Mouse (Mus musculus): ENCODE measurements at regions not wholly inside any gene's neighbourhood (a gene's known extent, or its start where the extent isn't known, plus 50 kb on each side); places are given as distances from the start of the nearest gene placed in this dataset.

- 19% methylated on average over 11 of the region's 11 CpGs for WGBS
- no peaks in the 10 kb centered on the region for H3K36me3 ChIP-seq (ENCODE audit: control insufficient read depth, insufficient read depth, low read length)
- H3K27ac ChIP-seq (ENCODE audit: low read length) = no peak overlapping the region
- no peaks in the 10 kb centered on the region for H3K27me3 ChIP-seq (ENCODE audit: control insufficient read depth, insufficient read depth, low read length)
- H3K9ac ChIP-seq (replicated peaks; ENCODE audit: low read depth, low read length) = no peak overlapping the region
- H3K4me3 ChIP-seq (ENCODE audit: low read depth, low read length) = no peak overlapping the region
- no peaks in the 10 kb centered on the region for H3K4me1 ChIP-seq (ENCODE audit: control insufficient read depth, insufficient read depth, low read length)
- ATAC-seq (ENCODE audit: insufficient number of reproducible peaks, insufficient read depth, low FRiP score, low read depth) = no peak
- no peaks in the 10 kb centered on the region for H3K9me3 ChIP-seq (ENCODE audit: control insufficient read depth, low read depth, low read length)
- H3K4me2 ChIP-seq (replicated peaks; ENCODE audit: low read depth, low read length) = peak overlapping the region; percentile 17; the same call in 1 of the 2 replicates
These were observed 435.3 kb upstream of the Gm10131 start for GRCm38 (mm10) chr8:34546815-34547214.

DNA sequence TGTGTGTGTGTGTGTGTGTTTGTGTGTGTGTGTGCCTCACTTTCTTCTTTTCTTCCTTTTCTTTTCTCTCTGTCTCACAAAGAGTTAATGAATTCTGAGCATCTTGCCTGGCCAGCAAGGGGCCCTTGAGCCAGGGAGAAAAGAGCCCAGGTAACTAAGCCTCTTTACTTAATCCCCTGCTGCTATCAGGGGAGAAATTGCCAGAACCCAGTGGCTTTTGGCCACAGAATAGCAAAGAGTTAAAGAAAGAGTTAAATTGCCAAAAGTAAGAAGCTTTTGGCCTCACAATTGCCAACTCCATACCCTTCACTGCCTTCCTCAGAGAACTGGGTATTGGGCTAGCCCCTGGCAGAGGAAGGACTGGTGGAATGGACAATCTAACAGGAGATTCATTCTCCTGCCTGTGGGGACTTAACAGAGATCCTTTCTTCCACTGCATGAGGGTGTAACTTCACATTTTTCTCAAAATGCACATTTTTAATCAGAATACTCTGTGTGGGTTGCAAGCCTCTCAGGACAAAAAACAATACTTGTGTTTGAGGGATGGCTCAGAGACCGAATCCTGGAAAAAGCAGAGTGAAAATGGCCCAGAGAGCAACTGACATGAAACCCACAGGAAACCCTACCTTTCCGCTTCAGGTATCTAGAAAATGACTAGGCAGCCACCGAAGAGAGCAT lies 431.0 kb upstream of the Gm10131 start:
- Histone ChIP-seq H3K4me1 (ENCODE audit: control insufficient read depth, insufficient read depth, low read length) (no peaks in the 10 kb centered on the region), H3K9me3 (ENCODE audit: control insufficient read depth, low read depth, low read length) (no peaks in the 10 kb centered on the region), H3K4me3 (ENCODE audit: low read depth, low read length) (no peak overlapping the region), H3K9ac (replicated peaks; ENCODE audit: low read depth, low read length) (no peak overlapping the region), H3K36me3 (ENCODE audit: control insufficient read depth, insufficient read depth, low read length) (no peaks in the 10 kb centered on the region), H3K27ac (ENCODE audit: low read length) (no peak overlapping the region), H3K27me3 (ENCODE audit: control insufficient read depth, insufficient read depth, low read length) (no peaks in the 10 kb centered on the region), H3K4me2 (replicated peaks; ENCODE audit: low read depth, low read length) (no peak overlapping the region)
- WGBS = 83% methylated on average over 3 of the region's 3 CpGs
- ATAC-seq (ENCODE audit: insufficient number of reproducible peaks, insufficient read depth, low FRiP score, low read depth) = no peak

GRCm38 (mm10) chr8:34539232-34539631 lies 427.7 kb upstream of the Gm10131 start:
- Histone ChIP-seq H3K9ac (replicated peaks; ENCODE audit: low read depth, low read length) (no peak overlapping the region), H3K4me3 (ENCODE audit: low read depth, low read length) (no peak overlapping the region), H3K4me1 (ENCODE audit: control insufficient read depth, insufficient read depth, low read length) (no peaks in the 10 kb centered on the region), H3K27me3 (ENCODE audit: control insufficient read depth, insufficient read depth, low read length) (no peaks in the 10 kb centered on the region), H3K4me2 (replicated peaks; ENCODE audit: low read depth, low read length) (no peak overlapping the region), H3K27ac (ENCODE audit: low read length) (no peak overlapping the region), H3K36me3 (ENCODE audit: control insufficient read depth, insufficient read depth, low read length) (no peaks in the 10 kb centered on the region), H3K9me3 (ENCODE audit: control insufficient read depth, low read depth, low read length) (no peaks in the 10 kb centered on the region)
- 63% methylated on average over 4 of the region's 4 CpGs for WGBS
- ATAC-seq (ENCODE audit: insufficient number of reproducible peaks, insufficient read depth, low FRiP score, low read depth) = no peak

DNA sequence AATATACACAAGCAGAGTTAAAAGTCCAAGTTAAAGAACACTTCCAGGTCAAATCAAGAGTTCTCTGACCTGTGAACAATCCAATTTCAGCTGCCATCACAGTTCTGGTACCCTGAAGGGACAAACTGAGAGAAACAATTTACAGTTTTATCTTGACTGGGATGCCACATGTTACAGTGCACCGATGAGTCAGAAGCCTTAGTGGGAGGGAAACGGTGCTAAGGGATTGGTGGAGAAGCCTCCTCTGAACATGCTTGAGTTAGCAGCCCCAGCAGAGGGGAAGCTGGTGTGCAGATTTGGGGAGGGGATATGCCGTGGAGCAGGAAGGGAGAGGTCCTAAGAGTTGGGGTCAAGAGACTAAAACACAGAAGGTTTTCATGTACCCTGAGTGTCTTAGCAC lies 423.9 kb upstream of the Gm10131 start:
- 80% methylated on average over 3 of the region's 3 CpGs for WGBS
- Histone ChIP-seq H3K27me3 (ENCODE audit: control insufficient read depth, insufficient read depth, low read length) (no peaks in the 10 kb centered on the region), H3K9me3 (ENCODE audit: control insufficient read depth, low read depth, low read length) (no peaks in the 10 kb centered on the region), H3K4me3 (ENCODE audit: low read depth, low read length) (no peak overlapping the region), H3K9ac (replicated peaks; ENCODE audit: low read depth, low read length) (no peak overlapping the region), H3K36me3 (ENCODE audit: control insufficient read depth, insufficient read depth, low read length) (no peaks in the 10 kb centered on the region), H3K27ac (ENCODE audit: low read length) (no peak overlapping the region), H3K4me2 (replicated peaks; ENCODE audit: low read depth, low read length) (no peak overlapping the region), H3K4me1 (ENCODE audit: control insufficient read depth, insufficient read depth, low read length) (0 out of 2 replicates have a peak, but pooled peaks cover 4% of the 10 kb centered on the region)
- ATAC-seq (ENCODE audit: insufficient number of reproducible peaks, insufficient read depth, low FRiP score, low read depth) = no peak

DNA sequence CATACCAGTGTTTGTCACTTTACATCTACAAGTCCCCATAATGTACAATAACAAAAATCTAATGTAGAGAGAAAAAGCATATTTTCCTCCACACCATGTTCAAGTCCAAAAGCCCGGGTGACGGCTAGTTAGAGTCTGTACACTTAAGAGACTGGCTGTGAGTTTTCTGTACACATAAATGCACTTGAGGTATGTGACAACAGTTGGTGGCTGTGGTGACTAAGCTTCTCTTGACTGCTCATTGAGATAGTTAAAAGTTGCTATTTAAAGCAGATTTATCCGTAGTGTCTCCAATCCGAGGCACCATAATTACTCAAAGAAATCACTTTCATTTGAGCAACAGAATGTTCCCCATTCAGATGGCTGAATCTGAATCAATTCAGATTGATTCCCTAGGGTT lies 421.9 kb upstream of the Gm10131 start:
- Histone ChIP-seq H3K9ac (replicated peaks; ENCODE audit: low read depth, low read length) (no peak overlapping the region), H3K4me3 (ENCODE audit: low read depth, low read length) (no peak overlapping the region), H3K4me2 (replicated peaks; ENCODE audit: low read depth, low read length) (no peak overlapping the region), H3K9me3 (ENCODE audit: control insufficient read depth, low read depth, low read length) (no peaks in the 10 kb centered on the region), H3K27ac (ENCODE audit: low read length) (no peak overlapping the region), H3K36me3 (ENCODE audit: control insufficient read depth, insufficient read depth, low read length) (no peaks in the 10 kb centered on the region), H3K27me3 (ENCODE audit: control insufficient read depth, insufficient read depth, low read length) (no peaks in the 10 kb centered on the region), H3K4me1 (ENCODE audit: control insufficient read depth, insufficient read depth, low read length) (peaks cover 6% of the 10 kb centered on the region; the same call in 1 of the 2 replicates)
- WGBS = 83% methylated on average over 4 of the region's 4 CpGs
- no peak for ATAC-seq (ENCODE audit: insufficient number of reproducible peaks, insufficient read depth, low FRiP score, low read depth)

DNA sequence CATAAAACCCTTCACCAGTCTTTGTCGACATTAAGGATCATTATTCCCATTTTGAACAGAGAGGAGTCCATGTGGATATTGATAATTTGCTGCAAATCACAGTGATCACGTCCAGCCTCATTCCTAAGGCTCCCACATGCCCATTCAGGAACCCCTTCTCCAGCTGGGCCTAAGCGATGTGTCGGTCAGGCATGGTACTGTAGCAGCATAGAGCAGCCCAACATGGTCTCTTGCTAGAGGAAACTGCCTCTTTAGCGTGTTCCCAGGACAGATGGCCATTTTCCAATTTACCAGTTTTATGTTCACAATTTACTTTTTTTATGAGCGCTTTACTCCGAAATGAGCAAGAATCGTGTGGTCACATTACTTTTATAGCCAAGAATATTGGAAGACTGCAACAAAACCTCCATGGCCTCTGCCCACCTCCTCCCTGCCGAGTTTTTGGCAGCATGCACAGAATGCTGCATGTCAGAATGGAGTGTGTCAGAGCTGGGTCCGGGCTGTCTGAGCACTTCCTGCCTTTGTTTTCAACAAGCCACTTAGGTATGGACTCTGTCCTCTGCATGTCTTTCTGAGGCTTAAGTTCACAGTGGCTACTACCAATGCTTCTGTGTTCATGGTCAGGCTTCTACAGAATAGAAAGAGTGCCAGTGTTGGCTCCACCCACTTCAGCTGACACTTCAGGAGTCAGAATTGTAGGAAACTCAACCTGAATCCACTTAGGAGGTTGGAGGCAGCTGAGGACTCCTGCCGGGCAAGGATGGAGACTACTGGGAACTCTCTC lies 419.6 kb upstream of the Gm10131 start:
- Histone ChIP-seq H3K27me3 (ENCODE audit: control insufficient read depth, insufficient read depth, low read length) (no peaks in the 10 kb centered on the region), H3K36me3 (ENCODE audit: control insufficient read depth, insufficient read depth, low read length) (no peaks in the 10 kb centered on the region), H3K27ac (ENCODE audit: low read length) (no peak overlapping the region), H3K4me2 (replicated peaks; ENCODE audit: low read depth, low read length) (no peak overlapping the region), H3K9me3 (ENCODE audit: control insufficient read depth, low read depth, low read length) (no peaks in the 10 kb centered on the region), H3K4me3 (ENCODE audit: low read depth, low read length) (no peak overlapping the region), H3K4me1 (ENCODE audit: control insufficient read depth, insufficient read depth, low read length) (peaks cover 6% of the 10 kb centered on the region; the same call in 1 of the 2 replicates), H3K9ac (replicated peaks; ENCODE audit: low read depth, low read length) (no peak overlapping the region)
- no peak for ATAC-seq (ENCODE audit: insufficient number of reproducible peaks, insufficient read depth, low FRiP score, low read depth)
- WGBS = 78% methylated on average over 11 of the region's 11 CpGs

DNA sequence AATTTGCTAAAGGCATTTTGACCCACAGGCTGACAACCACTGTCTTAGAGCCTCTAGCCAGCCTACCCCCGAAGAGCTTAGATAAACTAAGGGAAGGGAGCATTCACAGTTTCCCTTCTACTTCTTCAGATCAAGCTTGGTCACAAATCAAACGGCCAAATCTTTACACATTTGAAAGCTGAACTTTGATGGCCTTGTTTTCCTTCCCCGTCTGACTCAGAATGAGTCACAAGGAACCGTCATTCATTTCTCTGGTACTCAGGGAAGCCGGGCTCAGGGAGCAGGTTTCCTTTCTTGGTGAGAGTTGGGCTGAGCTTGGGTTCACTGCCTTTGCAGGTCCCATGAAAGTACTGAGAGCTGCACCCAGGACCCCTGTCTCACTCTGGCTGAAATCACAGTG lies 418.5 kb upstream of the Gm10131 start:
- H3K9ac ChIP-seq (replicated peaks; ENCODE audit: low read depth, low read length) = no peak overlapping the region
- H3K4me1 ChIP-seq (ENCODE audit: control insufficient read depth, insufficient read depth, low read length) = peaks cover 6% of the 10 kb centered on the region; the same call in 1 of the 2 replicates
- no peak overlapping the region for H3K4me3 ChIP-seq (ENCODE audit: low read depth, low read length)
- no peaks in the 10 kb centered on the region for H3K27me3 ChIP-seq (ENCODE audit: control insufficient read depth, insufficient read depth, low read length)
- H3K9me3 ChIP-seq (ENCODE audit: control insufficient read depth, low read depth, low read length) = no peaks in the 10 kb centered on the region
- no peaks in the 10 kb centered on the region for H3K36me3 ChIP-seq (ENCODE audit: control insufficient read depth, insufficient read depth, low read length)
- no peak overlapping the region for H3K27ac ChIP-seq (ENCODE audit: low read length)
- 39% methylated on average over 5 of the region's 5 CpGs for WGBS
- H3K4me2 ChIP-seq (replicated peaks; ENCODE audit: low read depth, low read length) = no peak overlapping the region
- ATAC-seq (ENCODE audit: insufficient number of reproducible peaks, insufficient read depth, low FRiP score, low read depth) = no peak

- Histone ChIP-seq H3K4me2 (replicated peaks; ENCODE audit: low read depth, low read length) (no peak overlapping the region), H3K4me1 (ENCODE audit: control insufficient read depth, insufficient read depth, low read length) (peaks cover 6% of the 10 kb centered on the region; the same call in 1 of the 2 replicates), H3K4me3 (ENCODE audit: low read depth, low read length) (no peak overlapping the region), H3K27me3 (ENCODE audit: control insufficient read depth, insufficient read depth, low read length) (no peaks in the 10 kb centered on the region), H3K36me3 (ENCODE audit: control insufficient read depth, insufficient read depth, low read length) (no peaks in the 10 kb centered on the region), H3K27ac (ENCODE audit: low read length) (no peak overlapping the region), H3K9ac (replicated peaks; ENCODE audit: low read depth, low read length) (no peak overlapping the region), H3K9me3 (ENCODE audit: control insufficient read depth, low read depth, low read length) (no peaks in the 10 kb centered on the region)
- no peak for ATAC-seq (ENCODE audit: insufficient number of reproducible peaks, insufficient read depth, low FRiP score, low read depth)
- 73% methylated on average over 1 of the region's 1 CpGs for WGBS
These were observed 417.9 kb upstream of the Gm10131 start for GRCm38 (mm10) chr8:34529452-34529851.
